Comparison of ENCODE assay signal across 10 mouse cellular contexts in the genomic region with DNA sequence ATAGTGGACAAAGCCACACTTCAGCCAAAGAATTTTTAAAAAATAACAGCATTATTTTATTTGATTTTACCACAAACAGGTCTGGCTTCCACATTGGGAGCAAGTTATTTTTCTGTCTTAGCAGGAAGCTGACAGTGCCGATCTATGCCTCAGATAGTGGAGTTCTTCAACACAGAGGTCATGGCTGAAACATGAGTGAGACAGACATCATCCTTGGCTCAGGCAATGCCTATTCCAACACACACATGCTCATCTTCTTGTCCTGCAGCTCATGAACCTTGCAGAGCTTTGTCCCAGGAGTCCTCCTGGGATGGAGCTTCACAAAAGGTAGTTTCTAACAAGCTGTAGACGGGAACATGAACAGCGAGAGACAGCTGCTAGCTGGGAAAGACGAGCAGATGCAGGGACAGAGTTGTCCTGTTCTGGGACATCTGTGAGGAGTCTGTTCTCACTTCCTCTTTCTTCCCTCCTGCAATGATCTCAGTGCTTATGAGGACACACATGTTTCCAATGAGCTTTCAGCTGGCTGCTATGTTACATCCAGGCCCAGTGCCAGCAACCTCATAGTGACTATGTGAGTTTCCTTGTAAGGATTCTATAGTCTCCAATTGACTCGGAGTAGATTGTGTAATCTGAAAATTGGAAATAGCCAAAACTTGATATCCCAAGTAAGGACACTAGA.
DNase-seq lines count a peak whose midpoint lies in the region; ATAC-seq and TF ChIP-seq lines count a peak whose summit lies in the region.
"Had no signal": no experiment of that assay in that cellular context is flagged by ENCODE, and none has a peak within 500 bp of the region (broad histone marks: within the 10 kb centered on the region; RNA-seq: fewer than 3 reads in every experiment).

No protein-coding gene starts in this region.

- no peak for TF ChIP-seq CTCF in lung, adult 2 months (IDR thresholded peaks at IDR 0.05; ENCODE audit: insufficient read depth, low read length)
- no peak for TF ChIP-seq CTCF in heart, postnatal 0 days (IDR thresholded peaks at IDR 0.05; ENCODE audit: low read depth)
- TF ChIP-seq CTCF in cerebellum, adult 2 months (IDR thresholded peaks at IDR 0.05; ENCODE audit: borderline replicate concordance, insufficient read depth, low read depth, low read length) = no peak

- H3K9me3 ChIP-seq in embryonic facial prominence, embryonic 11.5 days (replicated peaks; ENCODE audit: control insufficient read depth, low read length) = no peaks in the 10 kb centered on the region
- no peaks in the 10 kb centered on the region for H3K9me3 ChIP-seq in embryonic facial prominence, embryonic 10.5 days
- no peaks in the 10 kb centered on the region for H3K9me3 ChIP-seq in heart, postnatal 0 days (replicated peaks; ENCODE audit: control insufficient read depth, low read length)
- H3K9me3 ChIP-seq: heart, embryonic 13.5 days had no signal

- WGBS in embryonic facial prominence, embryonic 11.5 days = 51% methylated on average over 5 of the region's 5 CpGs
- 68% methylated on average over 5 of the region's 5 CpGs for WGBS in embryonic facial prominence, embryonic 10.5 days
- 54% methylated on average over 5 of the region's 5 CpGs for WGBS in lung, adult 2 months
- WGBS in heart, postnatal 0 days = 60% methylated on average over 5 of the region's 5 CpGs
- WGBS in cerebellum, adult 2 months = 66% methylated on average over 5 of the region's 5 CpGs

- no peak for ATAC-seq in embryonic facial prominence, embryonic 11.5 days (replicated peaks; ENCODE audit: insufficient number of reproducible peaks, low FRiP score, low TSS enrichment, low read depth)
- peak; percentile 39; the same call in 1 of the 2 replicates for ATAC-seq in heart, postnatal 0 days (ENCODE audit: insufficient read depth, low read depth)

- H3K27me3 ChIP-seq in embryonic facial prominence, embryonic 11.5 days (ENCODE audit: control insufficient read depth, insufficient read depth, low read length) = no peaks in the 10 kb centered on the region
- H3K27me3 ChIP-seq in embryonic facial prominence, embryonic 10.5 days (replicated peaks; ENCODE audit: low read depth, poor library complexity, severe bottlenecking) = no peaks in the 10 kb centered on the region
- no peaks in the 10 kb centered on the region for H3K27me3 ChIP-seq in heart, postnatal 0 days (ENCODE audit: control insufficient read depth, insufficient read depth, low read length)
- H3K27me3 ChIP-seq in cerebellum, adult 2 months (ENCODE audit: control insufficient read depth, insufficient read depth, low read length) = no peaks in the 10 kb centered on the region
- H3K27me3 ChIP-seq: heart, embryonic 13.5 days had no signal

- no peak for TF ChIP-seq POLR2A in lung, adult 2 months (IDR thresholded peaks at IDR 0.05; ENCODE audit: borderline replicate concordance, extremely low read depth, low read depth, low read length)
- TF ChIP-seq POLR2A in cerebellum, adult 2 months (IDR thresholded peaks at IDR 0.05; ENCODE audit: borderline replicate concordance, insufficient read depth, low read length) = no peak

- no peak overlapping the region for H3K9ac ChIP-seq in embryonic facial prominence, embryonic 11.5 days (replicated peaks; ENCODE audit: low read length)
- no peak overlapping the region for H3K9ac ChIP-seq in heart, postnatal 0 days (replicated peaks; ENCODE audit: low read depth, low read length)
- H3K9ac ChIP-seq: heart, embryonic 13.5 days; liver, embryonic 14.5 days had no signal

- H3K4me3 ChIP-seq in embryonic facial prominence, embryonic 11.5 days (ENCODE audit: low read depth, low read length) = no peak overlapping the region
- H3K4me3 ChIP-seq in embryonic facial prominence, embryonic 10.5 days = no peak overlapping the region
- H3K4me3 ChIP-seq in lung, adult 2 months (replicated peaks; ENCODE audit: extremely low read depth, low read depth, low read length) = no peak overlapping the region
- H3K4me3 ChIP-seq in heart, postnatal 0 days (ENCODE audit: low read depth, low read length) = no peak overlapping the region
- H3K4me3 ChIP-seq in cerebellum, adult 2 months (replicated peaks; ENCODE audit: insufficient read depth, low read depth, low read length) = no peak overlapping the region
- H3K4me3 ChIP-seq: heart, embryonic 13.5 days had no signal

- no peak overlapping the region for H3K4me2 ChIP-seq in embryonic facial prominence, embryonic 11.5 days (ENCODE audit: low read depth, low read length)
- no peak overlapping the region for H3K4me2 ChIP-seq in heart, postnatal 0 days (ENCODE audit: low read depth, low read length)
- H3K4me2 ChIP-seq: heart, embryonic 13.5 days had no signal

- peak; percentile 36 for DNase-seq in embryonic facial prominence, embryonic 11.5 days (ENCODE audit: low spot score)
- no peak for DNase-seq in embryonic facial prominence, embryonic 10.5 days (ENCODE audit: low spot score)
- peak; percentile 6 to 11 for DNase-seq in lung, adult 18-20 months
- no peak for DNase-seq in lung, adult 2 months
- peak; percentile 14 for DNase-seq in heart, postnatal 0 days (ENCODE audit: low spot score)
- peak; percentile 5 to 28 for DNase-seq in monocyte, adult 2 months (ENCODE audit: low read depth in 1 of 2, low spot score in 2 of 2)
- DNase-seq in cerebellum, adult 9-11 months = no peak
- no peak for DNase-seq in cerebellum, adult 2 months

- H3K27ac ChIP-seq in embryonic facial prominence, embryonic 11.5 days (replicated peaks; ENCODE audit: low read depth, low read length) = no peak overlapping the region
- no peak overlapping the region for H3K27ac ChIP-seq in embryonic facial prominence, embryonic 10.5 days (replicated peaks)
- no peak overlapping the region for H3K27ac ChIP-seq in heart, postnatal 0 days (ENCODE audit: low read depth)
- H3K27ac ChIP-seq in cerebellum, adult 2 months (ENCODE audit: insufficient read depth, low read length) = no peak overlapping the region
- H3K27ac ChIP-seq: heart, embryonic 13.5 days; liver, embryonic 14.5 days had no signal

- no peaks in the 10 kb centered on the region for H3K36me3 ChIP-seq in embryonic facial prominence, embryonic 11.5 days (replicated peaks; ENCODE audit: control insufficient read depth, insufficient read depth, low read depth, low read length)
- no peaks in the 10 kb centered on the region for H3K36me3 ChIP-seq in embryonic facial prominence, embryonic 10.5 days (replicated peaks)
- no peaks in the 10 kb centered on the region for H3K36me3 ChIP-seq in heart, postnatal 0 days (replicated peaks; ENCODE audit: control insufficient read depth, insufficient read depth, low read length)
- H3K36me3 ChIP-seq: heart, embryonic 13.5 days had no signal

- no peaks in the 10 kb centered on the region for H3K4me1 ChIP-seq in embryonic facial prominence, embryonic 11.5 days (ENCODE audit: control insufficient read depth, insufficient read depth, low read length)
- H3K4me1 ChIP-seq in embryonic facial prominence, embryonic 10.5 days = no peaks in the 10 kb centered on the region; the same call in 1 of the 2 replicates
- H3K4me1 ChIP-seq in lung, adult 2 months (ENCODE audit: control insufficient read depth, insufficient read depth, low read length) = no peaks in the 10 kb centered on the region
- no peaks in the 10 kb centered on the region for H3K4me1 ChIP-seq in heart, postnatal 0 days (ENCODE audit: control insufficient read depth, insufficient read depth)
- H3K4me1 ChIP-seq in cerebellum, adult 2 months (ENCODE audit: control insufficient read depth, insufficient read depth, low read length) = no peaks in the 10 kb centered on the region
- H3K4me1 ChIP-seq: heart, embryonic 13.5 days had no signal

- TF ChIP-seq EP300 in heart, postnatal 0 days (IDR thresholded peaks at IDR 0.05; ENCODE audit: low read depth) = no peak

Comparison
In these comparisons a context has a peak if more than half of its experiments do, and no peak if none do; other contexts are left out.
1. DNase-seq: peak in embryonic facial prominence, embryonic 11.5 days (single experiment), lung, adult 18-20 months (2 of 2), heart, postnatal 0 days (single experiment) and monocyte, adult 2 months (2 of 2); none in embryonic facial prominence, embryonic 10.5 days (single experiment), lung, adult 2 months (single experiment), cerebellum, adult 9-11 months (single experiment) and cerebellum, adult 2 months (0 of 2).